Mouse (Mus musculus) A20 (cell line): ENCODE data around the gene Bpifa2.
A peak's percentile ranks its signal among the peaks of the same experiment; 100 is the strongest.
"Not testable (repeated sequence)": the region's sequence is repeated elsewhere in the genome, so short reads cannot be mapped to it uniquely, and the experiment has no call there.

ENCODE experiments used
- DNase-seq: peaks from one replicate; pipeline ENCODE4 v3.0.0-alpha.2; 2011; ENCODE audit warnings: low read depth, low spot score

The Bpifa2 gene

GRCm38 (mm10) chr2:154007965-154008364 lies at the start of gene Bpifa2:
Bpifa2 (plus strand) TSS chr2:154008265.
- DNase-seq, result no peak

DNA sequence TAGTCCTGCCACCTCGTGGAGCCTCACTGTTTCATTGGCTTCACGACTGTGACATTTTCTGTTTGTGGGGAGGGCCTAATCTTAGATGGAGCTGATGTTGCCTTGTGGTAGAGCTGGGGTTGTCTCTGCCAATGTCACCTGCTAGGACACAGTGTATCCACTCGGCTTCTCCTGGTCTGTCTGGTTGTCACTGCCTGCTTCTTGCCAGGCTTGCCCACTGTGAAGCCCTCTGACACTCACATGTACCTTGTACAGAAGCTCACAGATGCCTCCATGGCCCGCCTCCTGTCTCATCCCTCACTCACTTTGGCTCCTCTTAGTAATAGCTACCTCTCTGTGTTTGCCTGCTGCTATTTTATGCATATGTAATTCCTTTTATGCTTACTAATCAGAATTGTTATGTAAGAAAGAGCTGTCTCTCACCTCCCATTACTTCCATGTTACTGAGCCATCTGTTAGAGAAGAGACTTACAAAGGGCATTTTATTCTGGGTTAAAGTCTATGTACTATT lies 45.2 kb upstream of the Bpifa2 start:
- DNase-seq, result no peak

GRCm38 (mm10) chr2:153963334-153963733 lies 44.7 kb upstream of the Bpifa2 start:
- no peak for DNase-seq

DNA sequence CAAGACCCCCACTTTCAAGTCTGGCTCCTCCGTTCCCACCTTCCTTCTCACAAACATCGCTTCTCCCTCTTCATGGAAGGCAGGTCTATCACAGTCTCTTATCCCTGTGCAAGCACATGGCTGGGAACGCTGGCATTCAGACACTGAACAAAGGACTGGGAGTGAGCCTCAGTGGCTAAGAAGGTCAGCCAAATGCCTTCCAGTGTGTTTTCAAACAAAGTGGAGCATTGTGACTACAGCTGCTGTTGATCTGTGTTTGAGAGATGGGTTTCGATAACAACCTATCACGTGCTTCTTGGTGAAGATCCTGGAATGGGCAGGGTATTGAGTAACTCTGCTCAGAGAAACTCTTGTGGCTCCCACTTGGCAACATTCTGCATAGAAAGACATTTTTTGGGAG lies 37.8 kb upstream of the Bpifa2 start:
- no peak for DNase-seq

DNA sequence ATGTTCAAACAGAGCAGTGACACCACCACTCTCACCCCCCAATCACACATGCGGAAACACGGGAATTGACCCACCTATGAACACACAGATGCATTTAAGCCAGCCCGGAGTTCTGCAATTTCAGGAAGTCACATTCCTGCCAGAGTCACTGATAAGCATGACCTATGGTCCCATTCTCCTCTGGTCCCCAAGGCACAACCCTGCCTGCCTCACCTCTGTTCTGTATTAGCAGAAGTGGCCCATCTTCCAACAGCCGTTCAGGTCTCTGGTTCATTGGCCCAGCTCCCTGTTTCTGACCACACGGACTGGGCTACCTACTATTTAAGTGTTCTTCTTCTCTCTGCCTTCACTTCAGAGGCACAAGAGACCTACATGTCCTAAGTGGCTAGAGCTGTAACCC lies 33.5 kb upstream of the Bpifa2 start, which contains the start of gene Bpifa6:
Gene Bpifa6 (plus strand): TSS at position 364 of the 400 bp plus-strand sequence.
- DNase-seq, result no peak

DNA sequence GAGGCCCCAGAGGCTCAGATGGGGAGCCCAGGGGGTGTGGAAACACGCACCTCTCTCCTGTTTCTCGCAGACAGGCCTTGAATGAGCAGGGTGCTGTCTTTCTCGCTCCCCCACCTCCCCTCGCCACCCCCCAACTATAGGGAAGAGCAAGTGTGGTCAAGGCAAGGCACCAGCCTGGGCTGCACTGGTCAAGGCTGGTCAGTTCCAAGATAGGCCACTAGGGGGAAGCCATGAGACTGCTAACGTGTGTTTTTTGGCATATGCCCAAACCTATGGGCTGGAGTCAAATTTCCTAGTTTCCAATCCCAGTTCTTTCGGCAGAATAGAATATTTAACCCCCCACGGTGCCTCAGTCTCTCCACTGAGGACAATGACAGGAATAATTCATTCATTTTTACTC lies 12.3 kb upstream of the Bpifa2 start:
- DNase-seq, result peak; percentile 42

DNA sequence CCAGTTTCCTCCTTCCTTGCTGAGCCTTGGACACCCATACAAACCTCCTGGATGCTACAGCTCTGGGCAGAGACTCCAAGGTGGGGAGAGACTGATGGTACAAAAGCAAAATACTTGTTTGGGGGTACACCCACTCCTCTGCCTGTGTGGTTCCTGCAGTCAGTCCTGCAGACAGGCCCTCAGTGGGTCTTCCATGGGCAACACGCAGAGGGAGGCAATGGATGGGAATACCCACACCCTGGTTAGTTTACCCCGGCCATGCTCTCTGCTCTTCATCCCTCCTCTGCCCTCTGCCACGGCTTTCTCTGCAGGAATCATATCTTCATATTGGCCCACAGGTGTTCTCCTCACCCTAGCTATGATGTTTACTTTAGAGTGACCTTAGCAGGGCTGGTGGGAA lies 7.6 kb upstream of the Bpifa2 start:
- no peak for DNase-seq

- DNase-seq, result no peak
Observed at GRCm38 (mm10) chr2:154001056-154001455, 7.0 kb upstream of the Bpifa2 start.

- DNase-seq, result no peak
Observed at GRCm38 (mm10) chr2:154004456-154004855, 3.6 kb upstream of the Bpifa2 start.

- DNase-seq, result no peak
Observed at GRCm38 (mm10) chr2:154005094-154005493, 3.0 kb upstream of the Bpifa2 start.

DNA sequence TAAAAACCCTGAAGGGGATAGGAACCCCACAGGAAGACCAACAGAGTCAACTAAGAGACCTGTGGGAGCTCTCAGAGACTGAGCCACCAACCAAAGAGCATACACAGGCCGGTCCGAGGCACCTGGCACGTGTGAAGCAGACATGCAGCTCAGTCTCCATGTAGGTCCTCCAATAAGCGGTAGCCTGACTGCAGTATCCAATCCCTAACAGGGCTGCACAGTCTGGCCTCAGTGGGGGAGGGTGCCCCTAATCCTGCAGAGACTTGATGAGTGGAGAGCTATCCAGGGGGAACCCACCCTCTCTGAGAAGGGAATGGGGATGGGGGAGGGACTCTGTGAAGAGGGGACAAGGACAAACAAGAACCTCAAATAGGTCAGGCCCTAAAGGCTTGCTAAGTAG lies 2.3 kb upstream of the Bpifa2 start:
- no peak for DNase-seq

DNA sequence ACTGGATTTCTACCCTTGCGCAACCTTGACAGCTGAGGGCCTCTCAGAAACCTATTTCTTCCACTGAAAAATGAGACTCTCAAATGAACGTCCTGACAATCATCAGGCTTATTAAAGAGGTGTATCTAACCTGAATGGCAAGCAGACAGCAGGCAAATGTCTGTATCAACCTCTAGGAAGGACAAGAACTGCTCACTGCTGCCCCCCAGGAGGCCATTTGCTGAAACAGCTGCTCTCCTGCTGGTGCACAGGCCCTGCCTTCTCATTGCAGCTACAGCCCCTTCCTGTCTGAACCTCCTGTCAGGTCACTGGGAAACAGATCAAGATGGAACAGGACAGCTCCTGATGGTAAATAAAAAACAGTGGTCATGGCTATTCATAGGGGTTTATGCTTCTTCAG lies 1.7 kb upstream of the Bpifa2 start:
- DNase-seq, result peak; percentile 15

DNA sequence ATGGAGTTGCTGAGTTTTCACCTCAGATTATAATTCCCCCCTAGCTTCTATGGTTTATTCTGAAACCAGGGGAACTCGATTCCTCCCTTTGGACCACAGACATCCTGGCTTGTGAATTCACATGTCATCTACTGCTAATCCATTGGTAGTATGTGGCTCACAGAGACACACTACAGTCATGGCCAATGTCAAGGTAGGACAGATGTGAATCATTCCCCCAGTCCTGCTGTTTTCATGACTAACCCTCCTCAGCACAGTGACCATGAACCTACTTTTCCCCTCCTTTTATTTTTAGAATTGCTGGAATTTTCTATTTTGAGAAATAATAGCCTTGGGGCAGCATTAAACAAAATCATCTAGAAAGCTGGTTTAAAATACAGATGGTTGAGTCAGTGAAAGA lies 684 bp upstream of the Bpifa2 start:
- no peak for DNase-seq

- DNase-seq, result no peak
Observed at GRCm38 (mm10) chr2:154017990-154018389, 9.9 kb downstream of the Bpifa2 start.

DNA sequence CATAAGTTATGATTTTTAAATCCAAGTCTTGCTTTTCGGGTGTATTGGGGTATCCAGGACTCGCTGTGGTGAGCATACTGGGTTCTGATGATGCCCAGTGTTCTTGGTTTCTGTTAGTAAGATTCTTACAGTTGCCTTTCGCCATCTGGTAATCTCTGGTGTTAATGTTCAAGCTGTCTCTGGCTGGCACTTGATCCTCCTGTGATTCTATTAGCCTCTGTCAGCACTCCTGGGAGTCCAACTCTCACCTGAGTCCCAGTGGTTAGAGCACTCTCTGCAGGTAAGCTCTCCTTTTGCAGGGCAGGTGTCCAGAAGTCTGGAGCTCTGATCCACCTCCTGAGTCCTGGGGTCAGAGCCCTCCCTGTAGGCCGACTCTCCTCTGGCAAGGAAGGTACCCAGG lies 16.6 kb downstream of the Bpifa2 start:
- not testable (repeated sequence) for DNase-seq

DNA sequence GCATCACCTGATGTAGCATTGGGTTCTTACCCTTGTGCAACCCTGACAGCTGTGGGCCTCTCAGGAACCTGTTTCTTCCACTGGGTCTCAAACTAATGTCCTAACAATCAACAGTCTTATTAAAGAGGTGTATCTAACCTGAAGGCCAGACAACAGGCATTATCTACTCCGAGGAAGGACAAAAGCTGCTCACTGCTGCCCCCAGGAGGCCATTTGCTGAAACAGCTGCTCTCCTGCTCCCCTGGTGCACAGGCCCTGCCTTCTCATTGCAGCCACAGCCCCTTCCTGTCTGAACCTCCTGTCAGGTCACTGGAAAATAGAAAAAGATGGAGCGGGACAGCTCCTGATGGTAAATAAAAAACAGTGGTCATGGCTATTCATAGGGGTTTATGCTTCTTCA lies 30.9 kb downstream of the Bpifa2 start:
- peak; percentile 58 for DNase-seq

DNA sequence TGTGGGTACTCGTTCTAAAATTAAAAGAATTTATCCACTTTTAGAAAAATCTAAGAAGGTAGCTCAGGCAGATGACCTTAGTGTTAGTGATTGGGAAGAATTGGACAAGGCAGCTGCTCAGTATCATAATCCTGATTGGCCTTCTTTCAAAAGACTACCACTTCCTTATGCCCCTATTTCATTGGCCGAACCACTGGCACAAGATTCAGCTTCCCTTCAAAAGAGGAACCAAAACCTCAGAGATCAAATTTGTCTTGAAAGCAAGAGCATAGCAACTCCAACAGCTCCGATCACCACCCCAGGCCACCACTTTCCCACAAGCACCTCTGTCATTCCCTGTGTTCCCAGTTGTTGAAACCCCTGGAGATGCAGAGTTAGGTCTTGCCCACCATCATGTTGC lies 36.7 kb downstream of the Bpifa2 start:
- peak; percentile 49 for DNase-seq

GRCm38 (mm10) chr2:154058690-154059089 lies 50.6 kb downstream of the Bpifa2 start:
- DNase-seq, result no peak
